ENCODE assay signal across 7 mouse cellular contexts in genomic region chr3:95754345-95755206, GRCm38 (mm10). TPM values are rescaled to one million over a fixed set of nuclear protein-coding genes. Genes with fewer than 3 reads are reported as not detected.
A peak's percentile ranks its signal among the peaks of the same experiment; 100 is the strongest.
DNase-seq lines count a peak whose midpoint lies in the region; ATAC-seq lines count a peak whose summit lies in the region.

No protein-coding gene starts in this region.

- WGBS in intestine, embryonic 15.5 days: under 1% methylated on average over 30 of the region's 30 CpGs
- WGBS in midbrain, embryonic 10.5 days: under 1% methylated on average over 30 of the region's 30 CpGs

- ATAC-seq in intestine, embryonic 15.5 days: peak; percentile 99

- peak; percentile 97 for DNase-seq in adrenal gland, adult 2 months
- DNase-seq in embryo, embryonic 11.5 days (ENCODE audit: low read depth, low spot score): peak; percentile 83
- peak; percentile 89 to 91 for DNase-seq in gastrocnemius, postnatal 36 days
- peak; percentile 94 to 99 for DNase-seq in left cerebral cortex, postnatal 25 days (ENCODE audit: low spot score in 2 of 2)
- DNase-seq in midbrain, embryonic 10.5 days (ENCODE audit: low spot score): peak; percentile 88
- peak; percentile 88 for DNase-seq in right cerebral cortex, postnatal 4 days

- peak overlapping the region; percentile 71 for H3K4me3 ChIP-seq in intestine, embryonic 15.5 days (replicated peaks)
- peak overlapping the region; percentile 88 for H3K4me3 ChIP-seq in midbrain, embryonic 10.5 days

- H3K27ac ChIP-seq in intestine, embryonic 15.5 days: peak overlapping the region; percentile 52; the same call in 1 of the 2 replicates
- H3K27ac ChIP-seq in midbrain, embryonic 10.5 days (replicated peaks): peak overlapping the region; percentile 87

- intact Hi-C loops in gastrocnemius, postnatal 36 days (cut with DNase I): loop anchor here (5.0 to 10.0 kb wide), 2 partner anchors 122 to 240 kb away; no protein-coding TSS in a partner anchor
- intact Hi-C loops in left cerebral cortex, postnatal 25 days (cut with DNase I): no loop called here

- H3K36me3 ChIP-seq in intestine, embryonic 15.5 days: peaks cover 15% of the 10 kb centered on the region; the same call in 1 of the 2 replicates
- H3K36me3 ChIP-seq in midbrain, embryonic 10.5 days: peaks cover 34% of the 10 kb centered on the region

- no peaks in the 10 kb centered on the region for H3K27me3 ChIP-seq in intestine, embryonic 15.5 days (replicated peaks)
- no peaks in the 10 kb centered on the region for H3K27me3 ChIP-seq in midbrain, embryonic 10.5 days (ENCODE audit: low read depth, poor library complexity, severe bottlenecking)

- no peaks in the 10 kb centered on the region for H3K4me1 ChIP-seq in intestine, embryonic 15.5 days (replicated peaks)
- H3K4me1 ChIP-seq in midbrain, embryonic 10.5 days: peaks cover 17% of the 10 kb centered on the region

- H3K9ac ChIP-seq in intestine, embryonic 15.5 days: peak overlapping the region; percentile 74

- H3K4me2 ChIP-seq in intestine, embryonic 15.5 days (replicated peaks): peak overlapping the region; percentile 69

- H3K9me3 ChIP-seq in intestine, embryonic 15.5 days: no peaks in the 10 kb centered on the region
- no peaks in the 10 kb centered on the region for H3K9me3 ChIP-seq in midbrain, embryonic 10.5 days (replicated peaks)

RNA-seq across cellular contexts. Expression of gene Tars2, which starts 5.4 kb away (rescaled TPM):
- 10 to 100 TPM; 49.6 to 50.3 TPM for total RNA-seq in adrenal gland, adult 2 months (2021)
- polyA plus RNA-seq in adrenal gland, adult 2 months (2012; rRNA removed): 39.6 and 50.2 TPM in 2 replicates
- total RNA-seq in gastrocnemius, postnatal 36 days (2021): 10 to 100 TPM; 28.0 to 28.7 TPM
- polyA plus RNA-seq in intestine, embryonic 15.5 days (2015; fragmentation: Nextera tagmentation; extraction: Ambion mirVana): 54.4 and 54.5 TPM in 2 replicates
- 10 to 100 TPM; 37.1 to 41.2 TPM for total RNA-seq in left cerebral cortex, postnatal 25 days (2021)
- 54.1 and 64.4 TPM in 2 replicates for polyA plus RNA-seq in midbrain, embryonic 10.5 days (2016; fragmentation: Nextera tagmentation; extraction: Ambion mirVana)

RNA-seq across cellular contexts. Expression of gene Ecm1, which starts 15.2 kb away (rescaled TPM):
- 100 to 1,000 TPM; 716 to 736 TPM for total RNA-seq in adrenal gland, adult 2 months (2021)
- polyA plus RNA-seq in adrenal gland, adult 2 months (2012; rRNA removed): 917 and 1,104 TPM in 2 replicates
- 10 to 100 TPM; 14.3 to 28.4 TPM for total RNA-seq in gastrocnemius, postnatal 36 days (2021)
- 20.2 and 20.9 TPM in 2 replicates for polyA plus RNA-seq in intestine, embryonic 15.5 days (2015; fragmentation: Nextera tagmentation; extraction: Ambion mirVana)
- total RNA-seq in left cerebral cortex, postnatal 25 days (2021): 10 to 100 TPM; 13.3 to 14.0 TPM
- 18.1 and 19.5 TPM in 2 replicates for polyA plus RNA-seq in midbrain, embryonic 10.5 days (2016; fragmentation: Nextera tagmentation; extraction: Ambion mirVana)

Comparison
In these comparisons a context has a peak if more than half of its experiments do, and no peak if none do; other contexts are left out.
1. Peak in every context shown above with its lines: DNase-seq, ATAC-seq, H3K4me3 ChIP-seq and H3K27ac ChIP-seq.
2. RNA of gene Ecm1, which starts 15.2 kb away (total RNA-seq): 716 to 736 TPM in adrenal gland, adult 2 months; 14.3 to 28.4 TPM in gastrocnemius, postnatal 36 days and 13.3 to 14.0 TPM in left cerebral cortex, postnatal 25 days; every median in the first group is over 10 times any median in the second.